In genomic region chr13:77275172-77275747, GRCm38 (mm10) we compare ENCODE assay signal across 11 mouse cellular contexts.
DNase-seq lines count a peak whose midpoint lies in the region; TF ChIP-seq lines count a peak whose summit lies in the region.
"Had no signal": no experiment of that assay in that cellular context is flagged by ENCODE, and none has a peak within 500 bp of the region (broad histone marks: within the 10 kb centered on the region; RNA-seq: fewer than 3 reads in every experiment).

No protein-coding gene starts in this region.

- no peaks in the 10 kb centered on the region for H3K4me1 ChIP-seq in heart, embryonic 10.5 days
- H3K4me1 ChIP-seq: intestine, embryonic 15.5 days; limb, embryonic 10.5 days had no signal

- H3K4me3 ChIP-seq in heart, embryonic 10.5 days = no peak overlapping the region
- H3K4me3 ChIP-seq in left cerebral cortex, adult 2 months = no peak overlapping the region
- H3K4me3 ChIP-seq: intestine, embryonic 15.5 days; limb, embryonic 10.5 days had no signal

- DNase-seq in heart, adult 18-20 months = peak; percentile 47 to 57
- DNase-seq in heart, embryonic 10.5 days (ENCODE audit: low spot score) = no peak
- DNase-seq in Muller cell, postnatal 12 days (ENCODE audit: inconsistent ontology term) = peak; percentile 14
- DNase-seq in cerebellum, postnatal 14 days = peak; percentile 5
- DNase-seq in left cerebral cortex, adult 2 months (ENCODE audit: extremely low spot score in 1 of 2, low spot score in 2 of 2) = peak; percentile 21 to 31
- no peak for DNase-seq in urinary bladder, adult 18-20 months (ENCODE audit: low spot score in 2 of 2)
- DNase-seq in thymus, postnatal 4 days = no peak
- DNase-seq in thymus, postnatal 10 days (ENCODE audit: low spot score in 2 of 2) = no peak
- DNase-seq: gastrocnemius, postnatal 10 days had no signal

- WGBS in heart, embryonic 10.5 days = 67% methylated on average over 3 of the region's 3 CpGs

- H3K27me3 ChIP-seq in heart, embryonic 10.5 days (ENCODE audit: insufficient read depth, poor library complexity, severe bottlenecking) = no peaks in the 10 kb centered on the region
- H3K27me3 ChIP-seq: intestine, embryonic 15.5 days had no signal

- no peaks in the 10 kb centered on the region for H3K9me3 ChIP-seq in heart, embryonic 10.5 days
- H3K9me3 ChIP-seq: intestine, embryonic 15.5 days; limb, embryonic 10.5 days had no signal

- H3K27ac ChIP-seq in heart, embryonic 10.5 days = no peak overlapping the region
- H3K27ac ChIP-seq in left cerebral cortex, adult 2 months = peak overlapping the region; percentile 66
- H3K27ac ChIP-seq: intestine, embryonic 15.5 days; limb, embryonic 10.5 days had no signal

- H3K36me3 ChIP-seq in heart, embryonic 10.5 days = no peaks in the 10 kb centered on the region
- H3K36me3 ChIP-seq: intestine, embryonic 15.5 days; limb, embryonic 10.5 days had no signal

- intact Hi-C loops in left cerebral cortex, adult 2 months (cut with DNase I) = no loop called here

- no peak for TF ChIP-seq CTCF in left cerebral cortex, adult 2 months (IDR thresholded peaks at IDR 0.05)

Comparison
In these comparisons a context has a peak if more than half of its experiments do, and no peak if none do; other contexts are left out.
1. DNase-seq: peak in heart, adult 18-20 months (2 of 2), Muller cell, postnatal 12 days (single experiment), cerebellum, postnatal 14 days (2 of 2) and left cerebral cortex, adult 2 months (2 of 2); none in heart, embryonic 10.5 days (single experiment), urinary bladder, adult 18-20 months (0 of 2), thymus, postnatal 4 days (single experiment) and thymus, postnatal 10 days (0 of 2).